Mouse (Mus musculus) retina, adult 2 months (tissue): Measurements from ENCODE around the gene Stx6.

Experiments
- DNase-seq: peaks from one replicate; pipeline ENCODE4 v3.0.0-alpha.2; 2012; ENCODE audit warnings: low read depth, low spot score

Stx6 gene

GRCm38 (mm10) chr1:155233378-155233777 is 74.9 kb downstream of the Stx6 start:
- DNase-seq = no peak

DNA sequence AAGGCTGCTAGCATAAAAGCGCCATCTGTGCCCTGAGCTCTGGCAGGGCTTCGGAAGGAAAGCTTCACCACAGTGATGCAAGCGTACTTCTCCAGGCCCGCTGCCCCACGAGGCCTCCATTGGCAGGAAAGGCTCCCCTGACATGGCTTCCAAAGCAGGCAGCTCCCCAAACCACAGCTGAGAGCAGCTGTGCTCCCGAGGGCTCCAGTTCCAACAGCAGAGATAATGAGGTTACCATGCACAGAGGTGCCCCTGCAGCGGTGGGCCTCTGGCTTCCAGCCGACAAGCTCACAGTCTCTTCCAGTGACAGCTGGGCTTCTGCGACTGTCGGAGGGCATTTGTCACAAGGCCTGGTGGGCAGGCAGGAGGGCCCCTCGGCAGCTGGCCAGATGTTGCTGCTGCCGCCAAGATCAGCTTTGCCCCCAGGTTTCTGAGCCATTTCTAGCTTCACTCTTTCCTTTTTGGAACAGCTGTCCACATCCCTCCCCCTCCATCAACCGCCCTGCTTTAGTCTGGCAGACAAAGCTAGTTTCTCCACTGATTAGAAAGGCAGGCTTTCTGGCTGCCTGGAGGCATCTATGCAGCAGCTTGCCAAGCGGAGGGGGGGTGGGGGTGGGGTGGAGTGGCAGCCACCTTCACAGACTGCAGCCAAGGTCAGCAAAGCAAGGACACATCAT is 75.6 kb downstream of the Stx6 start:
- no peak for DNase-seq

GRCm38 (mm10) chr1:155235641-155236040 is 77.1 kb downstream of the Stx6 start:
- DNase-seq = no peak

DNA sequence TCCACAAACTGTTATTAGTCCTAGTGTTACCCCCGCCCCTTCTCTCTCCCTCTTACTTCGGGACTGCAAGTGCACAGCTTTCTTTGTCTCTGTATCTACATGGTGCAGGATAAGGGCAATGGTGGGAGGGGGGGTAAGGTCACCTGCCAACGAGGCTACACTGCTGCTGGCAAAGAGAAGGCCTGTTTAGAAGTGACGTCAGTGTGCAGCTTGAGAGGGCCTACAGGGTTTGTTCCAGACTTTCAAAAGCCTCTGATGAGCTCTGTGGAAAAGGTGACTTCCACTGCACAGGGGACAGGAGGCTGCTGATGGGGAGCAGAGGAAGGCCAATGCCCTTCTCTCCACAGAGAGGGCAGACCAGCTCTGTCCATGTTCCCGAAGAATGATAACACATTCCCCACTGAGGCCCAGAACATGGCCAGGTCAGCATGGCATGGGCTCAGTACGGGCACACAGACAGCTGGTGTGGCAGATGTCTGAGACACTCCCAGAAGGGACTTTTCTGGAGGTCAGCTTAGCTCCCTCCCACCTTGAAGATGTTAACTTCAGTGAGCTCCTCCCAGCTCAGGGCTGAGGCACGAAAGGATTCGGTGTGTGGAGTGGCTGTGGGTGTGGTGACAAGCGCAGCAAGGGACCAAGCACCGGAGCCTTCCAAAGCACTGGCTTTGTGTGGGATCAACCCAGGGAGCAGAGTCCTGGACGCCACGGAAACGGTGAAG is 78.0 kb downstream of the Stx6 start:
- DNase-seq = no peak

GRCm38 (mm10) chr1:155237390-155237789 is 78.9 kb downstream of the Stx6 start:
- DNase-seq = no peak

DNA sequence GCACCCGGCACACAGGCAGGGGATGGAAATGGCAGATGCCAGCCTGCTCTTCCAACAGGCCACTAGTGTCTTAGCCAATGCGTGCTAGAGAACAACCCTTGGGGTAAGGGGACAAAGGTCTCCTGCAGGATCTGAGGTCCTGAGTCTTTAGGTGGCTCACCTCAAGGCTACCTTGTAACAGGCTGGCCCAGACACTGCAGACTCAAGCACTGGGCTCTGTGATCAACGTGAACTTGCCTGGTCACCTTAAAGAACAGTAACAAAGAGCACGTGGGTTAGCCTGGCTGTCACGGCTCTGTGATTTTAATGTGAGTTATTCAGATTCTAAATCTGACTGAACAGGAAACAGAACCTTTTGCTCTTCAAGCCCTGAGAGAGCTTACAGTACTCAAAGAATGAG is 79.6 kb downstream of the Stx6 start:
- DNase-seq = no peak

- DNase-seq = no peak
Observed at GRCm38 (mm10) chr1:155239169-155239568, 80.7 kb downstream of the Stx6 start.

- no peak for DNase-seq
Observed at GRCm38 (mm10) chr1:155239962-155240717, 81.6 kb downstream of the Stx6 start.

DNA sequence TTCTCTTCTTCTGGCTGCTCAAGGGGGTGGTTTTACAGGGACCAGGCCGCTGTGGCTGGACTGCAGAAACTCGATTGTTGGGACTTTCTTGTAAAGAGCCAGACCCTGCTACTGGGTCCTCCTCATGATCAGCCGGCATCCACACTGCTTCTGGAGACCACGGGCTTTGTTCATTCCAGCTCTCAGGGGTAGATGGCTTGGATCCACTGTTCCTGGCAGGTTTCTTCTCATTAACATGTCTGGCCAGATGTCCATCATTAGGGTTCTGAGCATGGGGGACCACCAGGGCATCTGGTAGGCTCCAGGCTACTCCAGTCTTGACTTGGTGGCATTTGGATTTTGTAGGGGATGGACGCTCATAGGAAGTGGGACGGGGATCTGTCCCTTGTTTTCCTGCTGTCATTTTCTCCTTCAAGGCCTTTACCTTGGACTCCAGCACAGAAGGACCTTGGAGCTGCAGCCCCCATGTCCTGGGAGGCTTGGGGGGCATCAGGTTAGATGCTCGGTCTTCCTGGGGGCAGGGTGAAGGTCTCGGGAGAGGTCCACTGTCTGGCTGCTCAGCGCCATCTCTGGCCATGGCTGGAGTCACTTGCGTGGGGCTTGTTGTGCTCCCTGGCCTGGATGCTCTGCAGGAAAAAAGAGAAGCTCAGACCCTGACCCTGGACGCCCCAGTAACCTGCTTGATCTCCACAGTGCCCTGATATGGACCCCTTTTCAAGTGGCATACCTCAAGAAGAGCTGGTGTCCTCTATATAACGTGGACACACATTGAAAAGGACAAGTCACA is 83.4 kb downstream of the Stx6 start:
- no peak for DNase-seq

DNA sequence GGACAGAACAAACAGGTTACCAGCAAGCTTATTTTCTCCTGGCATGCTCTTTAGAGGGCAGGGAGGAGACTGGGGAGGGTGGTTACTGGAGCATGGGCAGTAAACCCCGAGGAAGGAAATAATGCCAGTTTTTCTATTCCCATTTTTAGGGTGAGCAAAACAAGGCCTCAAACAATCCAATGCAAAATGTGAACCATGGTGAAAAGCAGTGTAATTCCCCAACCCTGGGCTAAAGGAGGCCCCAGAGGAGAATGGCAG is 83.9 kb downstream of the Stx6 start:
- no peak for DNase-seq

- DNase-seq = no peak
Observed at GRCm38 (mm10) chr1:155243797-155244770, 85.6 kb downstream of the Stx6 start, which contains the start of gene BC034090. BC034090 (minus strand) TSS chr1:155244444.

GRCm38 (mm10) chr1:155244771-155245211 is 86.3 kb downstream of the Stx6 start:
- no peak for DNase-seq

DNA sequence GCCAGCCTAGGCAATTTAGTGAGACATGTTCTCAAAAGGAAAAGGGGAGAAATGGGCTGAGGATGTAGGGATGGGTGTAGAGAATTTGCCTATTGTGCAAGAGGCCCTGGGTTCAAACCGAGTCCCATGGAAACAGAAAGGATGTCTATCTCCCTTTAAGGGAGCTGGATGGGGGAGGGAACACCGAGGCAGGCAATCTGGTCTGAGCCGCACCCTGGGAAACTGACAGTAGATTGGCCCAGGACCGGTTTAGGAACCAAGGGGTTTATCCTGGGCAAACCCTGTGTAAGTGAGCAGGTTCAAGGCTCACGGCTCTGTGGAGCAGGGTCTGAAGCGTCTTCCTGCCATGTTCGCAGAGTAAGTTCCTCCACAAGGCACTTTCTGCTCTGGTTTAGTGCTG is 87.0 kb downstream of the Stx6 start:
- no peak for DNase-seq

- DNase-seq = no peak
Observed at GRCm38 (mm10) chr1:155247441-155247840, 88.9 kb downstream of the Stx6 start.

DNA sequence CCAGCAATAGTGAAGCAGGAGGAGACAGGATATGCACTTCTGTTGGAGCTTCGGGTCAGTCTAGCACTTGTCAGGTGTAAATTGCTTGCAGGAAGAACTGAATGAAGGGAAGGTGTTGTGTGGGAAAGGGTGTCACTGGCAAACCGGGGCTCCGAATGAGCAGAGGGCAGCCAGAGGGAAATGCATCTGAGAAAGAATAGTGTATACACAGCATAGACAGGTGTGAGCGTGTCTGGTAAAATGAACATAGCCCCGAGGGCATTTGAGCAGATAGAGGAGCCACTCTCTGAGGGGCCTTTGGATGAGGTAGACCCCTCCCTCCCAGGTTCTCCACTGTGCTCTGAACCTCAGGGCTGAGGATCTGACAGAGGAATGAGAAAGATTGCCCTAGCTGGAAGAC is 89.5 kb downstream of the Stx6 start:
- DNase-seq = no peak

GRCm38 (mm10) chr1:155249896-155250295 is 91.4 kb downstream of the Stx6 start:
- DNase-seq = no peak

DNA sequence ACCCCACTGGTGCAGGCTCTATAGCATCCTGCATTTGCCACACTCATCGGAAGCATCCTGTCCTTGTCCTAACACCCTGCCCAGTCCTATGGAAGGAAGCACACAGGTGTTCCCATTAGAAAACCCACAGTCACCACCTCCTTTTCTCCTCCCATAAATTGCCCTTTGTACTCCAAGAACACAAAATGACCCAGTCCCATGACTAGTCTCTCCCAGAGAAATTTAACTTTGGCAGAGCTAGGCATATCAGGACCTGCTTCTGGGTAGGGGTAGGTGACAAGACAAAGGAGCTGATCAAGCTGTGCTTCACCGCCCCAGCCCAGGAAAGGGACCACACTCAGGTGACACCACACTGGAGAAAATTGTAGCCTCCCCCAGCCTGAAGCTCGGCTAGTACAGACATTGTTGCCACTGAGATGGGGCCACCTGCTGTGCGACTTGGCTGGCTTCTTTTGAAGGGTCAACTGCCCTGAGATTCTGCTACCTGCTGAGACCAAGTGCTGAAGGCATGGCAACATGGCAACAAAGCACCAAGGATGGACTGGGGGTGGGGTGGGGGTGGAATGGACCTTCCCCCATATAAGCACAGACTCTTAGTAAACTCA is 92.1 kb downstream of the Stx6 start:
- no peak for DNase-seq

GRCm38 (mm10) chr1:155251596-155251995 is 93.1 kb downstream of the Stx6 start:
- no peak for DNase-seq

GRCm38 (mm10) chr1:155252631-155253121 is 94.2 kb downstream of the Stx6 start:
- DNase-seq = no peak

DNA sequence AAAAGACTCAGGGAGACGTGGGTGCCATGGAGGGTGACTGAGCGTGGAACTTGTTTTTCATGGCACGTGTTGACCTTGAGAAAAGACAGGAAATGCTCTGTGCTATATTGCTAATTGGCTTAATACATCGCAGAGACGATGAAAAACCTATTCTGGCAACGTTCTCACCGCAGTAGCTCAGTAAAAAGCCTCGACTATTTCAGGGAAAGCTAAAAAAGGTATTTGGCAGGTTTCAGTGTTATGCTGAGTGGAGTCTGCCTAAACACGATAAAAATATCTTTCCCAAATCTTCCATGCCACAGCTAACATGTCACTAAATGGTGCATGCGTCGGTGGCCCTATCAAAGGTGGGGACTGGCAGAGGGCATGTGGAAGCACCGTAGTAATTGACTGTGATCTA is 94.6 kb downstream of the Stx6 start:
- no peak for DNase-seq
